Mouse (Mus musculus) kidney, adult 9 months (tissue): ENCODE measurements around the gene Hoxa7.

Experiments
- DNase-seq: peaks from one replicate; pipeline ENCODE4 v3.0.0; 2022

Gene Hoxa7

GRCm38 (mm10) chr6:52221337-52221992 is at the start of gene Hoxa7:
Gene Hoxa7 (minus strand): TSS chr6:52221854.
- peak; percentile 97 for DNase-seq

- peak; percentile 78 for DNase-seq
These were observed 49.1 kb upstream of the Hoxa7 start for GRCm38 (mm10) chr6:52270494-52271480.

- no peak for DNase-seq
These were observed 47.1 kb upstream of the Hoxa7 start for GRCm38 (mm10) chr6:52268756-52269155.

- no peak for DNase-seq
These were observed 46.7 kb upstream of the Hoxa7 start for GRCm38 (mm10) chr6:52268341-52268740.

GRCm38 (mm10) chr6:52267691-52268090 is 46.0 kb upstream of the Hoxa7 start:
- DNase-seq: no peak

- DNase-seq: no peak
These were observed 45.6 kb upstream of the Hoxa7 start for GRCm38 (mm10) chr6:52267221-52267620.

GRCm38 (mm10) chr6:52266666-52266985 is 45.0 kb upstream of the Hoxa7 start:
- DNase-seq: no peak

- no peak for DNase-seq
These were observed 44.4 kb upstream of the Hoxa7 start for GRCm38 (mm10) chr6:52265913-52266665.

- DNase-seq: no peak
These were observed 43.8 kb upstream of the Hoxa7 start for GRCm38 (mm10) chr6:52265306-52265912.

GRCm38 (mm10) chr6:52264106-52264790 is 42.6 kb upstream of the Hoxa7 start:
- no peak for DNase-seq

GRCm38 (mm10) chr6:52263321-52263585 is 41.6 kb upstream of the Hoxa7 start:
- DNase-seq: no peak

GRCm38 (mm10) chr6:52262463-52263320 is 41.0 kb upstream of the Hoxa7 start:
- no peak for DNase-seq

- no peak for DNase-seq
These were observed 40.3 kb upstream of the Hoxa7 start for GRCm38 (mm10) chr6:52261751-52262462.

- DNase-seq: no peak
These were observed 39.3 kb upstream of the Hoxa7 start, which contains the start of gene Hoxa13 for GRCm38 (mm10) chr6:52260654-52261575. Gene Hoxa13 (minus strand): TSS chr6:52260880.

- DNase-seq: no peak
These were observed 38.2 kb upstream of the Hoxa7 start for GRCm38 (mm10) chr6:52259811-52260261.

- no peak for DNase-seq
These were observed 37.6 kb upstream of the Hoxa7 start for GRCm38 (mm10) chr6:52259081-52259790.

- peak; percentile 90 for DNase-seq
These were observed 35.3 kb upstream of the Hoxa7 start for GRCm38 (mm10) chr6:52256956-52257355.
